Mouse (Mus musculus): ENCODE results near the gene Dlgap1.

DNA sequence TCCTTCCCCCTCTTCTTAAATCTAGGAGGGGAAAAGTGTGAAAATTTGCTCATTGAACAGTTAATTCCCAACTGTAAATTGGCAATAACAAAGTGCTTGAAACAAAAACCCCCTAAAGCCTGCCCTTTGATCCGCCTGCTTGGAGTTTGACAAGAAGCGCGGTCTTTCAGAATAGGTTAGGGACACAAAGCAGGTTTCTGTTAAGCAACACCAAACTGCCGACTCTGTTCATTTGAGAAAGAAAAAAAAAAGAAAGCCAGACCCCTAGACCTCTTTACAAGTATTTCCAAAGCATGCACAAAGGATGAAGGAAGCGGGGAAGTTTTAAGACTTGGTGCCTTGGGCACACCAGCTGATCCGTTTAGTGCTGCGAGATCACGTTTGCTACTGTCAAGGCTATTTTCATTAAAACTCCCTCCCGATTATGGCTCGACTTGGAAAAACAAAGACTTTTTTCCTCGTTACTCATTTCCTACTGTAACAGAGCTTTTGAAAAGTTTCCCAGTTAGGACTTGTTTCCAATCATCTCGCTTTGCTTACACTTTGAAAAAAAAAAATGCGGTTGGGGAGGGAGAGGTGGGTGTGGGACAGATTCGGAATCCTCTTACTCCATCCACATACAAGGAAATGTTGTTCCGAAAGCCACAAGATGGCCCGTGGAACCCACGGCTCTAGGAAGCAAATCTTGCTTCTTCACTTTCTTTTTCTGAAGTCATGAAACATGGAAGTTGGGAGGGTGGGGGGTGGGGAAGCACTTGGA is 879.1 kb downstream of the Dlgap1 start:
- no peak for TF ChIP-seq CTCF (conservative IDR thresholded peaks at IDR 0.05; ENCODE audit: low read length)
- no peak for TF ChIP-seq NANOG (IDR thresholded peaks at IDR 0.05; ENCODE audit: borderline replicate concordance, low read length)
